Mouse (Mus musculus) CD4-positive helper T cell, adult 2 months (primary cell): ENCODE measurements around the gene Dok3.

ENCODE experiments used
- DNase-seq: peaks from one replicate; pipeline ENCODE4 v3.0.0-alpha.2; 2012; ENCODE audit warnings: low read depth, missing footprints, low spot score

The Dok3 gene

DNA sequence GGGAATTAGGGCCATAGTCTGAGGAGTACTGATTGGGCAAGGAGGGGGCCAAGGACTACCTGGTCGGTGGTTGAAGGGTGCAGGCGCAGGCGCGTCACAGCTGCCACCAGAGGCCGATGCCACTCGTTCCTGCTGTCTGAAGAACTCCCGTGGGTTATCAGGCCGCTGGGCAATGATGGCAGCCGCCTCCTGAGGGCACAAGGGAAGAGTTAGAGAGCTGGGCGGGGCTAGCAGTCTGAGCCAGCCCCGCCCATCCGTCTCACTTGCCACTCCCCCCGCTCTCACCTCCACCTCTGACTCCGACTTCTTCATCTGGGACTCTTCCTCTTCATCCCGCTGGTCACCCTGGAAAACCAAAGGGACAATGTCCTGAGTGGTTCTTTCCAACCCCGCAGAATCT is 51.6 kb downstream of the Dok3 start:
- DNase-seq = no peak

GRCm38 (mm10) chr13:55476256-55476655 is 52.8 kb downstream of the Dok3 start:
- no peak for DNase-seq

DNA sequence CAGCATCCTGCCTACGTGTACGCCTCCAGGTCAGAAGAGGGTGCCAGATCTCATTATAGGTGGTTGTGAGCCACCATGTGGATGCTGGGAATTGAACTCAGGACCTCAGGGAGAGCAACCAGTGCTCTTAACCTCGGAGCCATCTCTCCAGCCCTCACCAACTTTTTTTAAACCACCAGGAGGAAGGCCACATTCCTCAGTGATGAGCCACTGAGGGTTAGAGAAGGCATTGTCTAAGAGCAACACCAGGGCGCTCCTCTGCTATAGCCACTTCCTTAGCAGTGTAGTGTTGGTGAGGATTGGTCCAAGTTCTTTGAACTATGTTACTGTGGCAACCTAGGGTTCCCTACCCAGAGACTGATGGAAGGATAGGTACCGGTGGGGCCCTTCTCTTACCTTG is 53.3 kb downstream of the Dok3 start:
- no peak for DNase-seq

- peak; percentile 31 for DNase-seq
Measured at GRCm38 (mm10) chr13:55474621-55475069, 54.5 kb downstream of the Dok3 start.

GRCm38 (mm10) chr13:55473961-55474360 is 55.1 kb downstream of the Dok3 start:
- no peak for DNase-seq
